Mouse (Mus musculus) adrenal gland, postnatal 14 days (tissue): ENCODE data around the gene Tcam1. TPM values are rescaled to one million over a fixed set of nuclear protein-coding genes. Genes with fewer than 3 reads are reported as not detected.
"Not testable (repeated sequence)": the region's sequence is repeated elsewhere in the genome, so short reads cannot be mapped to it uniquely, and the experiment has no call there.

ENCODE experiments used
- DNase-seq: peaks from one replicate; pipeline ENCODE4 v3.0.0; 2021; ENCODE audit warnings: mixed read lengths
- long read RNA-seq, 2 experiments: library from polyadenylated mRNA; stranded (forward); transcript quantifications; one replicate each; pipeline ENCODE4 v2.0.0; 2021
- total RNA-seq: library from RNA; stranded (reverse); gene quantifications from 2 replicates; pipeline ENCODE4 v1.2.3, GENCODE M21; 2021

Gene Tcam1
- total RNA-seq = 0.11 and 0.23 TPM in 2 replicates
- long read RNA-seq, experiment 1 = 0 reads
- long read RNA-seq, experiment 2, partial matches to known transcripts = 0 of 1 reads
- long read RNA-seq, experiment 2, other reads (novel, unspliced or antisense) = 1 of 1 reads

- DNase-seq = peak; percentile 96
Measured at GRCm38 (mm10) chr11:106276454-106276853, at the start of gene Tcam1. Gene Tcam1 (plus strand): TSS chr11:106276672.

GRCm38 (mm10) chr11:106233978-106234377 lies 42.5 kb upstream of the Tcam1 start:
- not testable (repeated sequence) for DNase-seq

- DNase-seq = no peak
Measured at GRCm38 (mm10) chr11:106246834-106247233, 29.6 kb upstream of the Tcam1 start.

- no peak for DNase-seq
Measured at GRCm38 (mm10) chr11:106249326-106249725, 27.1 kb upstream of the Tcam1 start.

GRCm38 (mm10) chr11:106254767-106255166 lies 21.7 kb upstream of the Tcam1 start:
- no peak for DNase-seq

GRCm38 (mm10) chr11:106255174-106255573 lies 21.3 kb upstream of the Tcam1 start:
- peak; percentile 73 for DNase-seq

- peak; percentile 99 for DNase-seq
Measured at GRCm38 (mm10) chr11:106255685-106256451, 20.6 kb upstream of the Tcam1 start, which contains the start of the genes Ftsj3 and Psmc5. Gene Ftsj3 (minus strand): TSS chr11:106256079. Gene Psmc5 (plus strand): TSS chr11:106256154.

- peak; percentile 52 for DNase-seq
Measured at GRCm38 (mm10) chr11:106256775-106257174, 19.7 kb upstream of the Tcam1 start.

GRCm38 (mm10) chr11:106260826-106261450 lies 15.5 kb upstream of the Tcam1 start:
- no peak for DNase-seq

- DNase-seq = no peak
Measured at GRCm38 (mm10) chr11:106263963-106264362, 12.5 kb upstream of the Tcam1 start.

GRCm38 (mm10) chr11:106264988-106265387 lies 11.5 kb upstream of the Tcam1 start:
- no peak for DNase-seq

GRCm38 (mm10) chr11:106265570-106265969 lies 10.9 kb upstream of the Tcam1 start:
- DNase-seq = no peak

GRCm38 (mm10) chr11:106266431-106266830 lies 10.0 kb upstream of the Tcam1 start:
- DNase-seq = no peak

GRCm38 (mm10) chr11:106267311-106267852 lies 9.1 kb upstream of the Tcam1 start:
- DNase-seq = peak; percentile 86

- no peak for DNase-seq
Measured at GRCm38 (mm10) chr11:106267871-106268270, 8.6 kb upstream of the Tcam1 start.

- peak; percentile 93 for DNase-seq
Measured at GRCm38 (mm10) chr11:106268326-106269059, 8.0 kb upstream of the Tcam1 start.

- DNase-seq = peak; percentile 57
Measured at GRCm38 (mm10) chr11:106269060-106269431, 7.4 kb upstream of the Tcam1 start.

- DNase-seq = peak; percentile 46
Measured at GRCm38 (mm10) chr11:106271131-106271793, 5.2 kb upstream of the Tcam1 start.

- peak; percentile 62 for DNase-seq
Measured at GRCm38 (mm10) chr11:106271794-106272643, 4.5 kb upstream of the Tcam1 start.

- peak; percentile 100 for DNase-seq
Measured at GRCm38 (mm10) chr11:106272644-106273310, 3.7 kb upstream of the Tcam1 start, which contains the start of gene Smarcd2. Gene Smarcd2 (minus strand): TSS chr11:106272972.
